Mouse (Mus musculus) midbrain, embryonic 11.5 days (tissue): ENCODE results near the gene Rhag. TPM values are rescaled to one million over a fixed set of nuclear protein-coding genes. Genes with fewer than 3 reads are reported as not detected.

Source experiments
- ATAC-seq: fragments of 200-750 bp; cut with Nextera tagmentation; 2 replicates; pipeline ENCODE4 v1.8.0; 2017; ENCODE audit warnings: moderate TSS enrichment, moderate library complexity; ENCODE audit not compliant: low FRiP score
- DNase-seq: peaks from one replicate; pipeline ENCODE4 v3.0.0; 2015; ENCODE audit warnings: low spot score; ENCODE audit errors: missing footprints
- H3K27ac ChIP-seq: fragments of 300-500 bp; sonication (generic); 2 replicates; pipeline ENCODE4 v1.5.1; 2014; ENCODE audit warnings: low read depth, low read length
- H3K27me3 ChIP-seq: fragments of 300-500 bp; sonication (generic); 2 replicates; pipeline ENCODE4 v1.6.1; 2014; ENCODE audit warnings: mild to moderate bottlenecking, low read length, moderate library complexity, mixed read lengths; ENCODE audit not compliant: control insufficient read depth, insufficient read depth
- H3K36me3 ChIP-seq: fragments of 300-500 bp; sonication (generic); 2 replicates; pipeline ENCODE4 v1.6.1; 2014; ENCODE audit warnings: mild to moderate bottlenecking, low read length, moderate library complexity, mixed read lengths; ENCODE audit not compliant: control insufficient read depth, insufficient read depth
- H3K4me1 ChIP-seq: fragments of 300-500 bp; sonication (generic); 2 replicates; pipeline ENCODE4 v1.6.1; 2014; ENCODE audit warnings: low read length; ENCODE audit not compliant: control insufficient read depth, insufficient read depth
- H3K4me2 ChIP-seq: fragments of 300-500 bp; sonication (generic); 2 replicates; pipeline ENCODE4 v1.6.1; 2014; ENCODE audit warnings: mild to moderate bottlenecking, moderate library complexity
- H3K4me3 ChIP-seq: fragments of 300-500 bp; sonication (generic); 2 replicates; pipeline ENCODE4 v1.5.1; 2014; ENCODE audit warnings: low read depth, low read length
- H3K9ac ChIP-seq: fragments of 300-500 bp; sonication (generic); 2 replicates; pipeline ENCODE4 v1.6.1; 2014; ENCODE audit warnings: low read length
- H3K9me3 ChIP-seq: fragments of 300-500 bp; sonication (generic); 2 replicates; pipeline ENCODE4 v1.6.1; 2016; ENCODE audit warnings: low read length; ENCODE audit not compliant: control insufficient read depth
- WGBS: fragments of 180-500 bp; shearing (Covaris S2); extraction: QIAGEN DNeasy Blood & Tissue Kit; methylation state at CpG from one replicate; pipeline ENCODE4 v1.1.7; 2014; 5-methylcytosine and 5-hydroxymethylcytosine counted together
- polyA plus RNA-seq: library from polyadenylated mRNA; unstranded; fragments of >200 nt; fragmentation: Nextera tagmentation; extraction: Ambion mirVana; gene quantifications from 2 replicates; pipeline ENCODE4 v1.2.1, GENCODE M21; 2014

The Rhag gene
- 7.1 and 7.2 TPM in 2 replicates for polyA plus RNA-seq

GRCm38 (mm10) chr17:40810934-40811333, at the start of gene Rhag:
Rhag (plus strand) TSS chr17:40811126.
- Histone ChIP-seq H3K9me3 (no peaks in the 10 kb centered on the region), H3K27me3 (no peaks in the 10 kb centered on the region), H3K27ac (no peak within 1 kb of the TSS), H3K4me1 (no peaks in the 10 kb centered on the region), H3K9ac (no peak within 1 kb of the TSS), H3K4me2 (no peak within 1 kb of the TSS), H3K36me3 (no peaks in the 10 kb centered on the region), H3K4me3 (no peak within 1 kb of the TSS)
- DNase-seq = no peak
- ATAC-seq = no peak
- 68% methylated on average over 1 of the region's 1 CpGs for WGBS

- H3K4me1 ChIP-seq = no peaks in the 10 kb centered on the region
- H3K36me3 ChIP-seq = no peaks in the 10 kb centered on the region
- 79% methylated on average over 4 of the region's 4 CpGs for WGBS
- no peak for DNase-seq
- H3K27me3 ChIP-seq = no peaks in the 10 kb centered on the region
- no peaks in the 10 kb centered on the region for H3K9me3 ChIP-seq
- no peak overlapping the region for H3K4me3 ChIP-seq
- no peak overlapping the region for H3K9ac ChIP-seq
- no peak overlapping the region for H3K4me2 ChIP-seq
- ATAC-seq = no peak
- no peak overlapping the region for H3K27ac ChIP-seq
Observed at GRCm38 (mm10) chr17:40763662-40764061, 47.3 kb upstream of the Rhag start.

- Histone ChIP-seq H3K36me3 (no peaks in the 10 kb centered on the region), H3K4me1 (no peaks in the 10 kb centered on the region), H3K4me3 (no peak overlapping the region), H3K9ac (no peak overlapping the region), H3K4me2 (no peak overlapping the region), H3K27ac (no peak overlapping the region), H3K9me3 (no peaks in the 10 kb centered on the region), H3K27me3 (no peaks in the 10 kb centered on the region)
- DNase-seq (no peak), ATAC-seq (no peak)
- WGBS = 85% methylated on average over 1 of the region's 1 CpGs
Observed at GRCm38 (mm10) chr17:40767120-40767519, 43.8 kb upstream of the Rhag start.

- no peak overlapping the region for H3K9ac ChIP-seq
- H3K27me3 ChIP-seq = no peaks in the 10 kb centered on the region
- no peak for DNase-seq
- H3K36me3 ChIP-seq = no peaks in the 10 kb centered on the region
- no peak for ATAC-seq
- no peak overlapping the region for H3K27ac ChIP-seq
- H3K4me1 ChIP-seq = no peaks in the 10 kb centered on the region
- no peaks in the 10 kb centered on the region for H3K9me3 ChIP-seq
- no peak overlapping the region for H3K4me3 ChIP-seq
- H3K4me2 ChIP-seq = no peak overlapping the region
Observed at GRCm38 (mm10) chr17:40789877-40790276, 21.0 kb upstream of the Rhag start.

- Histone ChIP-seq H3K27ac (no peak overlapping the region), H3K4me3 (no peak overlapping the region), H3K9ac (no peak overlapping the region), H3K4me2 (no peak overlapping the region), H3K9me3 (no peaks in the 10 kb centered on the region), H3K36me3 (no peaks in the 10 kb centered on the region), H3K4me1 (no peaks in the 10 kb centered on the region), H3K27me3 (no peaks in the 10 kb centered on the region)
- DNase-seq = no peak
- 60% methylated on average over 20 of the region's 20 CpGs for WGBS
- ATAC-seq = no peak
Observed at GRCm38 (mm10) chr17:40793921-40794854, 16.7 kb upstream of the Rhag start.

- Histone ChIP-seq H3K4me3 (no peak overlapping the region), H3K27me3 (no peaks in the 10 kb centered on the region), H3K9me3 (no peaks in the 10 kb centered on the region), H3K36me3 (no peaks in the 10 kb centered on the region), H3K4me2 (no peak overlapping the region), H3K4me1 (no peaks in the 10 kb centered on the region), H3K27ac (no peak overlapping the region), H3K9ac (no peak overlapping the region)
- no peak for DNase-seq
- ATAC-seq = no peak
- 86% methylated on average over 3 of the region's 3 CpGs for WGBS
Observed at GRCm38 (mm10) chr17:40802707-40803340, 8.1 kb upstream of the Rhag start.

- ATAC-seq (no peak), DNase-seq (no peak)
- Histone ChIP-seq H3K36me3 (no peaks in the 10 kb centered on the region), H3K9me3 (no peaks in the 10 kb centered on the region), H3K4me1 (no peaks in the 10 kb centered on the region), H3K4me3 (no peak overlapping the region), H3K9ac (no peak overlapping the region), H3K27ac (no peak overlapping the region), H3K4me2 (no peak overlapping the region), H3K27me3 (no peaks in the 10 kb centered on the region)
- 70% methylated on average over 3 of the region's 3 CpGs for WGBS
Observed at GRCm38 (mm10) chr17:40806550-40806949, 4.4 kb upstream of the Rhag start.

- H3K4me1 ChIP-seq = no peaks in the 10 kb centered on the region
- DNase-seq = no peak
- H3K4me3 ChIP-seq = no peak within 1 kb of the TSS
- no peaks in the 10 kb centered on the region for H3K27me3 ChIP-seq
- H3K4me2 ChIP-seq = no peak within 1 kb of the TSS
- no peak for ATAC-seq
- H3K9me3 ChIP-seq = no peaks in the 10 kb centered on the region
- no peak within 1 kb of the TSS for H3K9ac ChIP-seq
- H3K36me3 ChIP-seq = no peaks in the 10 kb centered on the region
- no peak within 1 kb of the TSS for H3K27ac ChIP-seq
- WGBS = 54% methylated on average over 2 of the region's 2 CpGs
Observed at GRCm38 (mm10) chr17:40806953-40807572, 3.9 kb upstream of the Rhag start, which contains the start of gene Crisp2. Crisp2 (minus strand) TSS chr17:40807003.

- DNase-seq (no peak), ATAC-seq (no peak)
- Histone ChIP-seq H3K4me2 (no peak overlapping the region), H3K27me3 (no peaks in the 10 kb centered on the region), H3K4me3 (no peak overlapping the region), H3K9ac (no peak overlapping the region), H3K27ac (no peak overlapping the region), H3K36me3 (no peaks in the 10 kb centered on the region), H3K4me1 (no peaks in the 10 kb centered on the region), H3K9me3 (no peaks in the 10 kb centered on the region)
Observed at GRCm38 (mm10) chr17:40808071-40808470, 2.9 kb upstream of the Rhag start.
